ENCODE assay signal across 8 mouse cellular contexts in genomic region chr15:89177576-89178259, GRCm38 (mm10). TPM values are rescaled to one million over a fixed set of nuclear protein-coding genes. Genes with fewer than 3 reads are reported as not detected.
DNase-seq lines count a peak whose midpoint lies in the region; ATAC-seq and TF ChIP-seq lines count a peak whose summit lies in the region.

No protein-coding gene starts in this region.

- TF ChIP-seq CTCF in E14TG2a.4 (conservative IDR thresholded peaks at IDR 0.05; ENCODE audit: low read length) = no peak
- TF ChIP-seq CTCF in olfactory bulb, adult 2 months (IDR thresholded peaks at IDR 0.05; ENCODE audit: insufficient read depth, low read depth, low read length) = no peak

- 58% methylated on average over 4 of the region's 4 CpGs for WGBS in heart, embryonic 13.5 days
- WGBS in limb, embryonic 15.5 days = 66% methylated on average over 3 of the region's 4 CpGs
- WGBS in olfactory bulb, adult 2 months = 66% methylated on average over 4 of the region's 4 CpGs

- no peaks in the 10 kb centered on the region for H3K9me3 ChIP-seq in E14TG2a.4 (ENCODE audit: low read length)
- no peaks in the 10 kb centered on the region for H3K9me3 ChIP-seq in heart, embryonic 13.5 days
- H3K9me3 ChIP-seq in limb, embryonic 15.5 days = no peaks in the 10 kb centered on the region

- ATAC-seq in heart, embryonic 13.5 days (ENCODE audit: extremely low read depth, insufficient number of reproducible peaks, low FRiP score, low TSS enrichment) = no peak
- no peak for ATAC-seq in limb, embryonic 15.5 days (ENCODE audit: insufficient number of reproducible peaks, low FRiP score, low TSS enrichment, low read depth)

- TF ChIP-seq POLR2A in olfactory bulb, adult 2 months (IDR thresholded peaks at IDR 0.05; ENCODE audit: insufficient read depth, low read depth, low read length) = no peak

- peak; percentile 64 for DNase-seq in A20 (ENCODE audit: low read depth, low spot score)
- DNase-seq in left cerebral cortex, postnatal 14 days (ENCODE audit: low spot score in 2 of 2) = no peak
- DNase-seq in adrenal gland, postnatal 36 days = no peak
- DNase-seq in spleen, adult 12 weeks (ENCODE audit: low spot score) = no peak

- H3K4me1 ChIP-seq in E14TG2a.4 (replicated peaks; ENCODE audit: low read depth, low read length) = peaks cover 93% of the 10 kb centered on the region
- H3K4me1 ChIP-seq in heart, embryonic 13.5 days = peaks cover 90% of the 10 kb centered on the region
- H3K4me1 ChIP-seq in limb, embryonic 15.5 days = peaks cover 87% of the 10 kb centered on the region
- peaks cover 74% of the 10 kb centered on the region for H3K4me1 ChIP-seq in olfactory bulb, adult 2 months (ENCODE audit: control insufficient read depth, insufficient read depth, low read length)

- intact Hi-C loops in left cerebral cortex, postnatal 14 days (cut with DNase I) = no loop called here

- H3K4me3 ChIP-seq in E14TG2a.4 (replicated peaks; ENCODE audit: low read length) = peak overlapping the region; percentile 89
- peak overlapping the region; percentile 82 for H3K4me3 ChIP-seq in heart, embryonic 13.5 days
- peak overlapping the region; percentile 83; the same call in 1 of the 2 replicates for H3K4me3 ChIP-seq in limb, embryonic 15.5 days
- no peak overlapping the region for H3K4me3 ChIP-seq in olfactory bulb, adult 2 months (ENCODE audit: insufficient read depth, low read depth, low read length)

- H3K27ac ChIP-seq in heart, embryonic 13.5 days (replicated peaks) = peak overlapping the region; percentile 95
- H3K27ac ChIP-seq in limb, embryonic 15.5 days = peak overlapping the region; percentile 94
- peak overlapping the region; percentile 60 for H3K27ac ChIP-seq in olfactory bulb, adult 2 months (ENCODE audit: insufficient read depth, low read depth, low read length)

- H3K36me3 ChIP-seq in E14TG2a.4 (ENCODE audit: insufficient read depth, low read length) = peaks cover 6% of the 10 kb centered on the region; the same call in 1 of the 2 replicates
- H3K36me3 ChIP-seq in heart, embryonic 13.5 days = no peaks in the 10 kb centered on the region
- no peaks in the 10 kb centered on the region for H3K36me3 ChIP-seq in limb, embryonic 15.5 days

- H3K27me3 ChIP-seq in E14TG2a.4 (ENCODE audit: insufficient read depth, low read length) = peaks cover 11% of the 10 kb centered on the region
- no peaks in the 10 kb centered on the region for H3K27me3 ChIP-seq in heart, embryonic 13.5 days (replicated peaks)
- H3K27me3 ChIP-seq in limb, embryonic 15.5 days = no peaks in the 10 kb centered on the region

- H3K9ac ChIP-seq in heart, embryonic 13.5 days = peak overlapping the region; percentile 96
- H3K9ac ChIP-seq in limb, embryonic 15.5 days = no peak overlapping the region

- peak overlapping the region; percentile 92 for H3K4me2 ChIP-seq in heart, embryonic 13.5 days
- H3K4me2 ChIP-seq in limb, embryonic 15.5 days = peak overlapping the region; percentile 71; the same call in 1 of the 2 replicates

RNA-seq across cellular contexts. Expression of gene Plxnb2, which starts 2.9 kb away (rescaled TPM):
- 84.6 and 99.0 TPM in 2 replicates for polyA plus RNA-seq in heart, embryonic 13.5 days (2015; fragmentation: Nextera tagmentation; extraction: Ambion mirVana)
- polyA plus RNA-seq in limb, embryonic 15.5 days (2015; fragmentation: Nextera tagmentation; extraction: Ambion mirVana) = 144 and 149 TPM in 2 replicates
- 46.6 TPM in 1 of 2 replicates, not detected in the other for polyA plus RNA-seq in olfactory bulb, adult 2 months (2012; ENCODE audit: insufficient read depth, insufficient read length, low replicate concordance, missing spikeins)
- total RNA-seq in left cerebral cortex, postnatal 14 days (2021) = 10 to 100 TPM; 50.7 to 52.0 TPM
- total RNA-seq in adrenal gland, postnatal 36 days (2021) = 100 to 1,000 TPM; 110 to 130 TPM

RNA-seq across cellular contexts. Expression of gene Dennd6b, which starts 18.6 kb away (rescaled TPM):
- 17.4 and 17.9 TPM in 2 replicates for polyA plus RNA-seq in heart, embryonic 13.5 days (2015; fragmentation: Nextera tagmentation; extraction: Ambion mirVana)
- polyA plus RNA-seq in limb, embryonic 15.5 days (2015; fragmentation: Nextera tagmentation; extraction: Ambion mirVana) = 12.4 and 13.0 TPM in 2 replicates
- not detected in 2 replicates for polyA plus RNA-seq in olfactory bulb, adult 2 months (2012; ENCODE audit: insufficient read depth, insufficient read length, low replicate concordance, missing spikeins)
- 10 to 100 TPM; 41.3 to 42.7 TPM for total RNA-seq in left cerebral cortex, postnatal 14 days (2021)
- 1 to 10 TPM; 4.9 to 5.2 TPM for total RNA-seq in adrenal gland, postnatal 36 days (2021)

RNA-seq across cellular contexts. Expression of gene Mapk11, which starts 28.3 kb away (rescaled TPM):
- polyA plus RNA-seq in heart, embryonic 13.5 days (2015; fragmentation: Nextera tagmentation; extraction: Ambion mirVana) = 3.8 and 4.0 TPM in 2 replicates
- polyA plus RNA-seq in limb, embryonic 15.5 days (2015; fragmentation: Nextera tagmentation; extraction: Ambion mirVana) = 7.8 and 8.3 TPM in 2 replicates
- not detected in 2 replicates for polyA plus RNA-seq in olfactory bulb, adult 2 months (2012; ENCODE audit: insufficient read depth, insufficient read length, low replicate concordance, missing spikeins)
- 10 to 100 TPM; 35.2 to 39.7 TPM for total RNA-seq in left cerebral cortex, postnatal 14 days (2021)
- total RNA-seq in adrenal gland, postnatal 36 days (2021) = 1 to 10 TPM; 2.5 to 3.7 TPM

RNA-seq across cellular contexts. Expression of gene Ppp6r2, which starts 33.6 kb away (rescaled TPM):
- 20.5 and 20.8 TPM in 2 replicates for polyA plus RNA-seq in heart, embryonic 13.5 days (2015; fragmentation: Nextera tagmentation; extraction: Ambion mirVana)
- polyA plus RNA-seq in limb, embryonic 15.5 days (2015; fragmentation: Nextera tagmentation; extraction: Ambion mirVana) = 24.5 and 25.0 TPM in 2 replicates
- not detected in 2 replicates for polyA plus RNA-seq in olfactory bulb, adult 2 months (2012; ENCODE audit: insufficient read depth, insufficient read length, low replicate concordance, missing spikeins)
- total RNA-seq in left cerebral cortex, postnatal 14 days (2021) = 100 to 1,000 TPM; 154 to 159 TPM
- 10 to 100 TPM; 39.6 to 49.0 TPM for total RNA-seq in adrenal gland, postnatal 36 days (2021)

RNA-seq across cellular contexts. Expression of gene Mapk12, which starts 37.2 kb away (rescaled TPM):
- polyA plus RNA-seq in heart, embryonic 13.5 days (2015; fragmentation: Nextera tagmentation; extraction: Ambion mirVana) = 19.0 and 20.4 TPM in 2 replicates
- polyA plus RNA-seq in limb, embryonic 15.5 days (2015; fragmentation: Nextera tagmentation; extraction: Ambion mirVana) = 7.1 and 15.4 TPM in 2 replicates
- polyA plus RNA-seq in olfactory bulb, adult 2 months (2012; ENCODE audit: insufficient read depth, insufficient read length, low replicate concordance, missing spikeins) = not detected in 2 replicates
- 1 to 10 TPM; 6.7 to 8.2 TPM for total RNA-seq in left cerebral cortex, postnatal 14 days (2021)
- total RNA-seq in adrenal gland, postnatal 36 days (2021) = 10 to 100 TPM in 1 of 2 experiments, 1 to 10 TPM in 1; 8.8 to 10.6 TPM
